Mouse (Mus musculus): ENCODE data around the gene Tada3. TPM values are rescaled to one million over a fixed set of nuclear protein-coding genes. Genes with fewer than 3 reads are reported as not detected.

The Tada3 gene
- 10 to 100 TPM; 27.6 to 50.9 TPM for polyA plus RNA-seq (2012; fragmentation: generic; extraction: Trizol)

DNA sequence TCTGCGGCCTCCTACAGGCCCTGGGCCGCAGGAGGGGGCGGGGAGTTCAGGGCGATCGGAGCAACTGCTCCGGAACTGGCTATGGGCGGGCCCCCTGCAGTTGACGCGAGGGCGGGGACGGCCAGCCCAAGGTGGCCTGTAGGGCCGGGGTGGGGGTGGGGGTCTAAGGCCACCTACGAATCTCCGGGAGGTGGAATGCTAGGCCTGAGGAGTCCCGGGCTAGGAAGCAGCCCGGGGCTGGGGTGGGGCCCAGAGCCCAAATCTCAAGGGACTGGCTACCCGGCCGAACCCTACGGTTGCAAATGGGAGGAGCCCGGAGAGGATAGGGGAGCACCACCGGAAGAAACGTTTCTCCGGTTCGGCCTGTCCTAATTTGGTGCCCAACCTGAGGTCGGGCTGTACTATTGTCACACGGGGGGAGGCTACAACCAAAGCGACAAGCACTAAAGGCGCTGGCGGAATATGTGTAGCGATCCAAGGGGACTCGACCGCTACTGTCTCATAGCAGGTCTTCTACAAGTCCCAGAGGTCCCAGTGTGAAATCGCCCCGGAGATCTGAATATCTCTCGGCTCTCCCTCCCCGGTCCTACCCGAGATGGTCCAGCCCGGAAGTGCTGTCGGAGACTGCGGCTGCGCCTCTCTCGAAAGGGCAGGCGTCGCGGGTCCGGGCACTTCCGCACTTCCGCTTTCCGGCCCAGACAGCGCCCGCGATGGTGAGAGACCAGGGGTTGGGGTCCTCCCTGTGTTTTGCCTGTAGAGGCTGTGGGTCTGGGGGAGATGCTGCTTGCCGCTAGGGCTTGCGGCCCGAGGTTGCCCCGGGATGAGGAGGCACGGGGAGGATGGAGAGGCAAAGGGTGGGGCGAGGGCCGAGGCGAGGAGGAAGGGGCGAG lies at the start of gene Tada3, which contains the start of gene Arpc4:
Gene Tada3 (minus strand): TSS at position 388 of the 890 bp plus-strand sequence.
Gene Arpc4 (plus strand): TSS at position 620 of the 890 bp plus-strand sequence.

DNA sequence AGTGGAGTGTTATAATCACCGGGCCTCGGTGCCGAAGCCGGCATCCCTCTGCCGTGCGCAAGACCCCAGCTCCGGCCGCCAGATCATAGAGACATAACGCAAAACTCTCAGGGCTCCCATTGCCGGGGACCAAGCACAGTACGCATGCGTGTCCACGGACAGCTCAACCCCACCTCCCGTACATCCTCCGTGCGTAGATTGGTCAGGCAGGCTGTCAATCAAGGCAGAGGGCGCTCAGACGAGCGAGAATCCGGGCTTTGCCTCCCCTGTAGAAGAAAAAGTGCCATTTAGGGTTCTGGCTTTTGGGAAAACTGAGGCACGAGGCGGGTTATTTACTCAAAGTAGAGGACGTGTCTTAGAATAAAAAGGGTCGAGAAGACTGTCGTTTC lies 41.5 kb upstream of the Tada3 start, which contains the start of gene Rpusd3:
Gene Rpusd3 (minus strand): TSS at position 142 of the 389 bp plus-strand sequence.

DNA sequence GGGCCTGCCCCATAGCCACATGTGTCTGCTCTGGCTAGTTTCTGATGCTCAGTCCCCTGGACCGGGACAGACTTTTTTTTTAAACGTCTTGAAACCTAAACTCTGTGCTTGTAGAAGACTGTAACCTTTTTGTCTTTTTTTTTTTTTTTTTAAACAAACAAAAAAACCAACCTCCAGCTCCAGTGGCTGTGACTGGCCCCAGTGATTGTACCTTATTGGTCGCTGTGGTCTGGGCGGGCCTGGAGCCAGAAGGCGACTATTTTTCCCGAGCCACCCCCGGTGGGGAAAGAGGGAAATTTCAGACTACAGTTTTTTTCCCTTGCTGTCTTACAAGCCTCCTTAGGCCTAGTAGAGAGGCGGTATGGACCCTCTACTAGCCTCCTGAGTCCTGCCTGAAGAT lies 11.3 kb upstream of the Tada3 start, which contains the start of gene Ttll3:
Gene Ttll3 (plus strand): TSS at position 301 of the 400 bp plus-strand sequence.

DNA sequence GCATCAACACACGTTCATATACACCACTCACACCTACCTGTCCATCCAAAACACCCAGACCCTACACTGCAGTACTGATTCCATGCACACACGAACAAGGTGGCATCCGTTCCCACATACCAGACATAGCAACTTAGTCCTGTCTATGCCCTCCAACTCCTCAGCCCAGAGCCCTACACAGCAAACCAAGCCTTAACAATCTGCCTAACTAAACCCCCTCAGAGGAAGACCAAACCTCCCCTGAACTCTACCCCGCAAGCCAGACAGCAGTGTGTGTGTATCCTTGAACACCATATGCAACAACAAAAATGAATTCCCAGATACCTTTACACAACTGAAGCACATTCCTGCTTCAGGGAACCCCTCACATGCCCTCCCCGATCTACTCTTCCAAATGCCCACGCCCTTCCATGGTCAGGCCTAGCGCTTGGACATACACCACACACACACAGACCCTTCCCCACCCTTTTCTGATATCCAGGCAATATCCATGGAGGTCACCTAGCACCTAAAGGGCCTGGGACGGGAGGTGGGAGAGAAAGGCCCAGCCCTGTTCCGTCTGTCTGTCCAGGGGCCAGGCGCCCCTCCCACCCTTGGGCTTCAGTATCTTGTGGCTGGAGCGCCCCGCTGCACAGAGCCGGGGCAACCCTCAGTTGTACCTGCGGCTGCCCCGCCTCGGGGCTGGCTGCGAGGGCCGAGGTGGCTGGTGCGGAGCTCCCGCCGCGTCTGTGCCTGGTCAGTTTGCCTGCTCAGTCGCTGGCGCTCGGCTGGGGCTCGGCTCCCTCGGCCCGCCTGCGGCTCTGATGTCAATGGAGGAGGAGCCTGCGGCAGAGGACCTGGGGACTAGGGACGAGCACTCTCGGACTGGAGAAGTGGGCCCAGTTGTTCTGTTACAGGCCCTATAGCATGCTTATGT lies 34.2 kb downstream of the Tada3 start, which contains the start of gene Camk1:
Gene Camk1 (minus strand): TSS at position 808 of the 916 bp plus-strand sequence.

DNA sequence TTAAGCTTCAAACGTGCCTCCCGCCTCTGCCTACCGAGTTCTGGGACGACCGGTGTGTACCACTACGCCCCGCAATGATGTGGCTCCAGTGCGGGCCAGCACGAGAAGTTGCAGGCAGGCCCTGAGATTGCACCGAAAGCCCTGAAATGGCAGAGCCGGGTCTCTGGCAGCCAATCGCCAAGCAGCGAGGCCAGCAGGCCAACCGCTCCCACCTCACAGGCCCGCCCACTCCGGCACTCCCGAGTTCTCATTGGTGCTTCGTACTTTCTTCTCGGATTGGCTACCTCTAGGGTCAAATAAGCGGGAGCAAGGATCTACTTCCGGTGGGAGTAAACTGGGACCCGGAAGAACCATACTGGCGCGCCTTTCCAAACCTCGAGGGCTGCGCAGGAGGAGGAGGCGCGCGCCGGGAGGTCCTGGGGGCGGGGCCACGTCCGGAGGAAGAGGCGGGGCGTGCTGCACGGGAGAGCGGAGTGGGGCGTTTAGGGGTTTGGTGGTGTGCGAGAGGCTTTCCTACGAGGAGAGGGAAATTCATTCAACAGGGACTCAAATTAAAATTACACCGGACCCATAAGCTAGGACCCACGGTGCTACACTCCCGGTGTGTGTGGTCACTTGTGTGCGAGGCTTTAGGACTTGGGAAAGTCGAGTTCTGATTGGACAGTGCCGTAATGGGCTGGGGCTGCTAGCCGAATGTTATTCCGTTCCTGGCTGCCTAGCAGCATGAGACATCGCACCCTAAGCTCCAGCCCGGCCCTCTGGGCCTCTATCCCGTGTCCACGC lies 51.0 kb downstream of the Tada3 start, which contains the start of gene Ogg1:
Gene Ogg1 (plus strand): TSS at position 440 of the 783 bp plus-strand sequence.

Other genes starting within 250 kb of the Tada3 start
- gene Lhfpl4, start 182.5 kb downstream of the Tada3 start, polyA plus RNA-seq (2012; fragmentation: generic; extraction: Trizol), result 10 to 100 TPM in 1 of 2 experiments, 1 to 10 TPM in 1; 1.7 to 10.5 TPM
- gene Mtmr14, start 140.0 kb downstream of the Tada3 start, polyA plus RNA-seq (2012; fragmentation: generic; extraction: Trizol), result 10 to 100 TPM; 20.4 to 29.4 TPM
- under 1 TPM; 0.06 to 0.08 TPM for gene Cpne9, start 95.6 kb downstream of the Tada3 start, polyA plus RNA-seq (2012; fragmentation: generic; extraction: Trizol)
- 10 to 100 TPM in 1 of 2 experiments, 1 to 10 TPM in 1; 3.4 to 11.1 TPM for gene Brpf1, start 70.7 kb downstream of the Tada3 start, polyA plus RNA-seq (2012; fragmentation: generic; extraction: Trizol)
- 10 to 100 TPM; 11.4 to 15.7 TPM for gene Ogg1, start 50.9 kb downstream of the Tada3 start, polyA plus RNA-seq (2012; fragmentation: generic; extraction: Trizol)
- gene Camk1, start 33.9 kb downstream of the Tada3 start, polyA plus RNA-seq (2012; fragmentation: generic; extraction: Trizol), result 100 to 1,000 TPM in 1 of 2 experiments, 10 to 100 TPM in 1; 64.5 to 122 TPM
- 100 to 1,000 TPM; 222 to 331 TPM for gene Arpc4, start 232 bp upstream of the Tada3 start, polyA plus RNA-seq (2012; fragmentation: generic; extraction: Trizol)
- 1 to 10 TPM in 1 of 2 experiments, under 1 TPM in 1; 0.75 to 7.1 TPM for gene Ttll3, start 11.4 kb upstream of the Tada3 start, polyA plus RNA-seq (2012; fragmentation: generic; extraction: Trizol)
- gene Rpusd3, start 41.5 kb upstream of the Tada3 start, polyA plus RNA-seq (2012; fragmentation: generic; extraction: Trizol), result 10 to 100 TPM in 1 of 2 experiments, 1 to 10 TPM in 1; 7.3 to 13.4 TPM
- gene Cidec, start 57.9 kb upstream of the Tada3 start, polyA plus RNA-seq (2012; fragmentation: generic; extraction: Trizol), result not detected
- gene Jagn1, start 64.7 kb upstream of the Tada3 start, polyA plus RNA-seq (2012; fragmentation: generic; extraction: Trizol), result 10 to 100 TPM; 43.5 to 47.0 TPM
- under 1 TPM; 0.02 to 0.09 TPM for gene Il17re, start 80.6 kb upstream of the Tada3 start, polyA plus RNA-seq (2012; fragmentation: generic; extraction: Trizol)
- gene Il17rc, start 93.5 kb upstream of the Tada3 start, polyA plus RNA-seq (2012; fragmentation: generic; extraction: Trizol), result 10 to 100 TPM; 54.5 to 79.0 TPM
- 1 to 10 TPM in 1 of 2 experiments, under 1 TPM in 1; 0.23 to 3.3 TPM for gene Creld1, start 105.4 kb upstream of the Tada3 start, polyA plus RNA-seq (2012; fragmentation: generic; extraction: Trizol)
- under 1 TPM; 0.01 to 0.06 TPM for gene Prrt3, start 124.0 kb upstream of the Tada3 start, polyA plus RNA-seq (2012; fragmentation: generic; extraction: Trizol)
- gene Emc3, start 153.8 kb upstream of the Tada3 start, polyA plus RNA-seq (2012; fragmentation: generic; extraction: Trizol), result 10 to 100 TPM; 19.3 to 81.3 TPM
- 1 to 10 TPM in 1 of 2 experiments, under 1 TPM in 1; 0.62 to 2.8 TPM for gene Fancd2, start 153.8 kb upstream of the Tada3 start, polyA plus RNA-seq (2012; fragmentation: generic; extraction: Trizol)
- gene Fancd2os, start 222.8 kb upstream of the Tada3 start, polyA plus RNA-seq (2012; fragmentation: generic; extraction: Trizol), result under 1 TPM in 1 of 2 experiments, not detected in 1; 0.12 TPM
- gene Brk1, start 226.9 kb upstream of the Tada3 start, polyA plus RNA-seq (2012; fragmentation: generic; extraction: Trizol), result 100 to 1,000 TPM; 124 to 277 TPM
- 10 to 100 TPM in 1 of 2 experiments, 1 to 10 TPM in 1; 5.0 to 26.2 TPM for gene Vhl, start 246.1 kb upstream of the Tada3 start, polyA plus RNA-seq (2012; fragmentation: generic; extraction: Trizol)

Measured in C3H10T1/2 (cell line).